Mouse (Mus musculus) ES-E14 (cell line): ENCODE results near the gene Mapk7.

ENCODE experiments used
- CHD2 ChIP-seq: IDR thresholded peaks from 2 replicates; pipeline ENCODE4 v1.6.1; 2014; ENCODE audit warnings: mild to moderate bottlenecking, low read depth, low read length, inconsistent platforms
- HCFC1 ChIP-seq: IDR thresholded peaks from 2 replicates; pipeline ENCODE4 v1.6.1; 2012; ENCODE audit warnings: low read length, inconsistent platforms, borderline replicate concordance; ENCODE audit not compliant: insufficient read depth
- MAFK ChIP-seq: IDR thresholded peaks from 2 replicates; pipeline ENCODE4 v1.6.1; 2014; ENCODE audit warnings: mild to moderate bottlenecking, low read depth, low read length, inconsistent platforms; ENCODE audit not compliant: insufficient read depth
- ZC3H11A ChIP-seq: IDR thresholded peaks from 2 replicates; pipeline ENCODE4 v1.6.1; 2012; ENCODE audit warnings: low read depth, mild to moderate bottlenecking, inconsistent platforms, low read length, borderline replicate concordance
- ZNF384 ChIP-seq: IDR thresholded peaks from 2 replicates; pipeline ENCODE4 v1.6.1; 2012; ENCODE audit warnings: low read depth, low read length, inconsistent platforms

DNA sequence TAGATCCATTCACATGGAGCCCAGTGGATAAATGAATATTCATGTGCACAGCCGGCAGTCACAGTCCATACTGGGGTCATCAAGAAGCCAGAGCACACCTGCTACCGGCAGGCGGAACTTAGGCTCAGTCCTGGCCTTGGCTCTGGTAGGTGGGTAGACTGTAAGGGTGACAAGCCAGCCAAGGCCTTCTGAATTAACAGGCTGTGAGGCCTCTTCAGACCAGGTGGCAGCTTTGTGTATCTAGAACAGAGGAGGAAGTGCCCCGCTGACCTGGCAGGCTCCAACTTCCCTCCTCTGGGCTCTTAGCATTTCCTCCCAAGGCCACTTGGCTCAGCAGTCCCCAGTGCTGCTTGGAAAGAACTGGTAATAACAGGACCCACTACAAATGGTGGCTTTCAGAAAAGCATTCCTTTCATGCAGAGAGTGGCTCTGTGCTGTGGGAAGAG is 35.1 kb upstream of the Mapk7 start:
- no peak for TF ChIP-seq HCFC1
- TF ChIP-seq MAFK, result no peak
- TF ChIP-seq CHD2, result no peak
- no peak for TF ChIP-seq ZNF384
- TF ChIP-seq ZC3H11A, result no peak
